Mouse (Mus musculus) hindbrain, embryonic 16.5 days (tissue): ENCODE measurements around the gene Rnf181. TPM values are rescaled to one million over a fixed set of nuclear protein-coding genes. Genes with fewer than 3 reads are reported as not detected.

Experiments
- ATAC-seq: fragments of 200-750 bp; cut with Nextera tagmentation; 2 replicates; pipeline ENCODE4 v1.8.0; 2017; ENCODE audit warnings: moderate TSS enrichment, moderate library complexity
- H3K27ac ChIP-seq: fragments of 300-500 bp; sonication (generic); 2 replicates; pipeline ENCODE4 v1.5.1; 2014; ENCODE audit warnings: low read depth, mild to moderate bottlenecking, control low read depth, low read length, moderate library complexity
- H3K27me3 ChIP-seq: fragments of 300-500 bp; sonication (generic); replicated peaks from 2 replicates; pipeline ENCODE4 v1.6.1; 2014; ENCODE audit warnings: low read length; ENCODE audit not compliant: control insufficient read depth, insufficient read depth
- H3K36me3 ChIP-seq: fragments of 300-500 bp; sonication (generic); 2 replicates; pipeline ENCODE4 v1.6.1; 2014; ENCODE audit warnings: mild to moderate bottlenecking, low read length, moderate library complexity, mixed read lengths; ENCODE audit not compliant: control insufficient read depth, insufficient read depth
- H3K4me1 ChIP-seq: fragments of 300-500 bp; sonication (generic); 2 replicates; pipeline ENCODE4 v1.6.1; 2014; ENCODE audit warnings: low read depth, low read length; ENCODE audit not compliant: control insufficient read depth, insufficient read depth
- H3K4me2 ChIP-seq: fragments of 300-500 bp; sonication (generic); 2 replicates; pipeline ENCODE4 v1.6.1; 2014; ENCODE audit warnings: mild to moderate bottlenecking, low read length, control low read depth, moderate library complexity
- H3K4me3 ChIP-seq: fragments of 300-500 bp; sonication (generic); 2 replicates; pipeline ENCODE4 v1.5.1; 2014; ENCODE audit warnings: mild to moderate bottlenecking, low read length, control low read depth, moderate library complexity
- H3K9ac ChIP-seq: fragments of 300-500 bp; sonication (generic); 2 replicates; pipeline ENCODE4 v1.6.1; 2014; ENCODE audit warnings: low read depth, mild to moderate bottlenecking, control low read depth, low read length, moderate library complexity
- H3K9me3 ChIP-seq: fragments of 300-500 bp; sonication (generic); 2 replicates; pipeline ENCODE4 v1.6.1; 2014; ENCODE audit warnings: mild to moderate bottlenecking, low read length, moderate library complexity; ENCODE audit not compliant: control insufficient read depth
- WGBS: fragments of 180-500 bp; shearing (Covaris S2); extraction: QIAGEN DNeasy Blood & Tissue Kit; methylation state at CpG from one replicate; pipeline ENCODE4 v1.1.7; 2014; 5-methylcytosine and 5-hydroxymethylcytosine counted together
- polyA plus RNA-seq: library from polyadenylated mRNA; unstranded; fragments of >200 nt; fragmentation: Nextera tagmentation; extraction: Ambion mirVana; gene quantifications from 2 replicates; pipeline ENCODE4 v1.2.1, GENCODE M21; 2015

Rnf181 gene
- polyA plus RNA-seq, 1 experiment from 2014 or later, result 137 TPM

- ATAC-seq, result no peak
- H3K36me3 ChIP-seq, result peaks cover 13% of the 10 kb centered on the region
- no peak overlapping the region for H3K4me2 ChIP-seq
- H3K9ac ChIP-seq, result no peak overlapping the region
- H3K27me3 ChIP-seq, result no peaks in the 10 kb centered on the region
- H3K4me1 ChIP-seq, result peaks cover 35% of the 10 kb centered on the region
- 91% methylated on average over 10 of the region's 10 CpGs for WGBS
- no peaks in the 10 kb centered on the region for H3K9me3 ChIP-seq
- no peak overlapping the region for H3K4me3 ChIP-seq
- H3K27ac ChIP-seq, result no peak overlapping the region
Measured at GRCm38 (mm10) chr6:72358086-72358764, 8.5 kb downstream of the Rnf181 start.

GRCm38 (mm10) chr6:72357164-72358079 is 9.3 kb downstream of the Rnf181 start:
- ATAC-seq, result no peak
- Histone ChIP-seq H3K4me3 (no peak overlapping the region), H3K27me3 (no peaks in the 10 kb centered on the region), H3K9ac (peak overlapping the region; percentile 21; the same call in 1 of the 2 replicates), H3K27ac (no peak overlapping the region), H3K9me3 (no peaks in the 10 kb centered on the region), H3K36me3 (peaks cover 13% of the 10 kb centered on the region), H3K4me1 (peaks cover 32% of the 10 kb centered on the region), H3K4me2 (no peak overlapping the region)
- 65% methylated on average over 5 of the region's 5 CpGs for WGBS

- Histone ChIP-seq H3K4me2 (peak overlapping the region; percentile 92), H3K9ac (peak overlapping the region; percentile 83), H3K4me1 (peaks cover 25% of the 10 kb centered on the region), H3K27me3 (no peaks in the 10 kb centered on the region), H3K9me3 (no peaks in the 10 kb centered on the region), H3K27ac (peak overlapping the region; percentile 63; the same call in 1 of the 2 replicates), H3K36me3 (peaks cover 13% of the 10 kb centered on the region), H3K4me3 (peak overlapping the region; percentile 67)
- peak; percentile 8; the same call in 1 of the 2 replicates for ATAC-seq
- WGBS, result 32% methylated on average over 6 of the region's 8 CpGs
Measured at GRCm38 (mm10) chr6:72356001-72356532, 10.7 kb downstream of the Rnf181 start.

- WGBS, result under 1% methylated on average over 56 of the region's 71 CpGs
- Histone ChIP-seq H3K4me2 (peak within 1 kb of the TSS; percentile 92), H3K36me3 (peaks cover 19% of the 10 kb centered on the region), H3K4me3 (peak within 1 kb of the TSS; percentile 67), H3K27ac (peak within 1 kb of the TSS; percentile 63; the same call in 1 of the 2 replicates), H3K9me3 (no peaks in the 10 kb centered on the region), H3K9ac (peak within 1 kb of the TSS; percentile 83), H3K4me1 (peaks cover 17% of the 10 kb centered on the region), H3K27me3 (no peaks in the 10 kb centered on the region)
- ATAC-seq, result peak; percentile 89
Measured at GRCm38 (mm10) chr6:72355066-72355911, 11.5 kb downstream of the Rnf181 start, which contains the start of gene Tmem150a. TSS of gene Tmem150a (plus strand) at chr6:72355447.

GRCm38 (mm10) chr6:72354025-72354424 is 12.7 kb downstream of the Rnf181 start:
- H3K36me3 ChIP-seq, result peaks cover 18% of the 10 kb centered on the region
- H3K9ac ChIP-seq, result no peak overlapping the region
- H3K4me3 ChIP-seq, result no peak overlapping the region
- no peak for ATAC-seq
- no peaks in the 10 kb centered on the region for H3K9me3 ChIP-seq
- H3K4me1 ChIP-seq, result peaks cover 17% of the 10 kb centered on the region
- H3K27me3 ChIP-seq, result no peaks in the 10 kb centered on the region
- H3K4me2 ChIP-seq, result no peak overlapping the region
- H3K27ac ChIP-seq, result no peak overlapping the region
- WGBS, result 79% methylated on average over 1 of the region's 1 CpGs

- 69% methylated on average over 5 of the region's 5 CpGs for WGBS
Measured at GRCm38 (mm10) chr6:72352636-72353405, 13.9 kb downstream of the Rnf181 start.

GRCm38 (mm10) chr6:72350214-72350613 is 16.5 kb downstream of the Rnf181 start:
- no peak overlapping the region for H3K9ac ChIP-seq
- H3K27ac ChIP-seq, result no peak overlapping the region
- H3K36me3 ChIP-seq, result peaks cover 12% of the 10 kb centered on the region; the same call in 1 of the 2 replicates
- H3K27me3 ChIP-seq, result no peaks in the 10 kb centered on the region
- no peak overlapping the region for H3K4me2 ChIP-seq
- 97% methylated on average over 2 of the region's 2 CpGs for WGBS
- ATAC-seq, result no peak
- peaks cover 33% of the 10 kb centered on the region for H3K4me1 ChIP-seq
- H3K9me3 ChIP-seq, result no peaks in the 10 kb centered on the region
- H3K4me3 ChIP-seq, result no peak overlapping the region

More at GRCm38 (mm10) chr6:72352636-72353405, 13.9 kb downstream of the Rnf181 start:
- no peak overlapping the region for H3K27ac ChIP-seq
- H3K9me3 ChIP-seq, result no peaks in the 10 kb centered on the region
- H3K27me3 ChIP-seq, result no peaks in the 10 kb centered on the region
- H3K4me1 ChIP-seq, result peaks cover 29% of the 10 kb centered on the region
- H3K9ac ChIP-seq, result no peak overlapping the region
- H3K4me2 ChIP-seq, result no peak overlapping the region
- H3K36me3 ChIP-seq, result peaks cover 12% of the 10 kb centered on the region; the same call in 1 of the 2 replicates
- no peak for ATAC-seq
- no peak overlapping the region for H3K4me3 ChIP-seq

GRCm38 (mm10) chr6:72348411-72348810 is 18.3 kb downstream of the Rnf181 start:
- Histone ChIP-seq H3K27ac (no peak overlapping the region), H3K27me3 (no peaks in the 10 kb centered on the region), H3K36me3 (peaks cover 12% of the 10 kb centered on the region; the same call in 1 of the 2 replicates), H3K9ac (peak overlapping the region; percentile 78; the same call in 1 of the 2 replicates), H3K9me3 (no peaks in the 10 kb centered on the region), H3K4me1 (peaks cover 35% of the 10 kb centered on the region), H3K4me2 (peak overlapping the region; percentile 86), H3K4me3 (no peak overlapping the region)
- 76% methylated on average over 10 of the region's 10 CpGs for WGBS
- ATAC-seq, result no peak
